Mouse (Mus musculus) thymus, postnatal 36 days (tissue): Measurements from ENCODE around the gene Snx11.

Experiments
- DNase-seq, 2 experiments: peaks; one replicate each; pipeline ENCODE4 v3.0.0; 2022; ENCODE audit warnings: mixed read lengths in 2 of 2

Gene Snx11

GRCm38 (mm10) chr11:96761984-96762383, 15.4 kb downstream of the Snx11 start:
- no peak for DNase-seq

- DNase-seq = no peak
Measured at GRCm38 (mm10) chr11:96760042-96760441, 17.3 kb downstream of the Snx11 start.

- no peak for DNase-seq
Measured at GRCm38 (mm10) chr11:96758402-96758801, 19.0 kb downstream of the Snx11 start.

- no peak for DNase-seq
Measured at GRCm38 (mm10) chr11:96757421-96757820, 19.9 kb downstream of the Snx11 start.

- no peak for DNase-seq
Measured at GRCm38 (mm10) chr11:96755298-96755697, 22.1 kb downstream of the Snx11 start.

- no peak for DNase-seq
Measured at GRCm38 (mm10) chr11:96747555-96747954, 29.8 kb downstream of the Snx11 start.

- no peak for DNase-seq
Measured at GRCm38 (mm10) chr11:96746648-96747047, 30.7 kb downstream of the Snx11 start.

- DNase-seq = no peak
Measured at GRCm38 (mm10) chr11:96743891-96744290, 33.5 kb downstream of the Snx11 start.

- DNase-seq = no peak
Measured at GRCm38 (mm10) chr11:96743000-96743399, 34.4 kb downstream of the Snx11 start.

GRCm38 (mm10) chr11:96741995-96742394, 35.4 kb downstream of the Snx11 start:
- no peak for DNase-seq

GRCm38 (mm10) chr11:96740796-96741195, 36.6 kb downstream of the Snx11 start:
- no peak for DNase-seq

GRCm38 (mm10) chr11:96737673-96738471, 39.5 kb downstream of the Snx11 start:
- DNase-seq = no peak

GRCm38 (mm10) chr11:96736361-96736760, 41.0 kb downstream of the Snx11 start:
- no peak for DNase-seq

- no peak for DNase-seq
Measured at GRCm38 (mm10) chr11:96735908-96736307, 41.5 kb downstream of the Snx11 start.

- no peak for DNase-seq
Measured at GRCm38 (mm10) chr11:96732657-96733056, 44.7 kb downstream of the Snx11 start.

GRCm38 (mm10) chr11:96730327-96730726, 47.0 kb downstream of the Snx11 start:
- no peak for DNase-seq

- DNase-seq = no peak
Measured at GRCm38 (mm10) chr11:96729462-96729861, 47.9 kb downstream of the Snx11 start.

- DNase-seq = no peak
Measured at GRCm38 (mm10) chr11:96728577-96728976, 48.8 kb downstream of the Snx11 start.

- DNase-seq = no peak
Measured at GRCm38 (mm10) chr11:96725833-96726232, 51.5 kb downstream of the Snx11 start.

GRCm38 (mm10) chr11:96718609-96719008, 58.8 kb downstream of the Snx11 start:
- DNase-seq = no peak
